Mouse (Mus musculus): Measurements from ENCODE around the gene Tbpl2. TPM values are rescaled to one million over a fixed set of nuclear protein-coding genes. Genes with fewer than 3 reads are reported as not detected.
A peak's percentile ranks its signal among the peaks of the same experiment; 100 is the strongest.

Gene Tbpl2
- not detected for total RNA-seq (2021)
- long read RNA-seq, experiment 1, result 0 reads
- long read RNA-seq, experiment 2, result 0 reads

- DNase-seq, result no peak
Measured at GRCm38 (mm10) chr2:24096495-24096894, at the start of gene Tbpl2. TSS of gene Tbpl2 (minus strand) at chr2:24096595.

- no peak for DNase-seq
Measured at GRCm38 (mm10) chr2:24134373-24134772, 38.0 kb upstream of the Tbpl2 start.

DNA sequence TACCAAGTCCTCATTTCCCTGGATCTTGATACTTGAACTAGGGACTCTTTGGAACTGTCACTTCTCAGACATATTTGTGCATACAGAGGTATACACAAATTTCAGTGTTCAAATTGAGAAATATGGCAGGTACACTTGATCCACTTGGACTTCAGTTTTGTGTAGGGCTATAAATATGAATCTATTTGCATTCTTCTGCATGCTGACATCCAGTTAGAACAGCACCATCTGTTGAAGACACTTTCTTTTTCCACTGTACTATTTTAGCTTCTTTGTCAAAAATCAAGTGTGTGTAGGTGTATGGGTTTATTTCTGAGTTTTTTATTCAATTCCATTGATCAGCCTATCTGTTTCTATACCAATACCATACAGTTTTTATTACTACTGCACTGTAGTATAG is 12.7 kb upstream of the Tbpl2 start:
- no peak for DNase-seq

- DNase-seq, result no peak
Measured at GRCm38 (mm10) chr2:24103619-24104289, 7.4 kb upstream of the Tbpl2 start.

GRCm38 (mm10) chr2:24090921-24091320 is 5.5 kb downstream of the Tbpl2 start:
- DNase-seq, result no peak

DNA sequence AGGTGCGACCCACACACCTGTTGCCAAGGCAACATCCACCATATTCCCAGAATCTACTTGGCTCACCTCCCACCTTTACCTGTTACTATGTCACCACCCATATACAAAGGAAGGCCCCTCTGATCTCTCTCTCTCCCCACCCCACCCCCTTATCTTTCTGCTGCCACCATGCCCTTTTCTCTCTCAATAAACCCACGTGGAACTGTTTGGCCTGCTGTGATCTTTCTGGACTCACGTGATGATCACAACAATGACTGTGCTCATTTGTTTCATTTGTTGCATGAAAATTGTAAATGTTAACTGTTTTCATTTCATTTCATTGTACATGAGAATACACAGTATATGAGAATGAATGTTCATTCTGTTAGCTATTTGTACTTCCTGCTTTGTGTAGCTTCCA is 45.9 kb downstream of the Tbpl2 start:
- no peak for DNase-seq

GRCm38 (mm10) chr2:24049344-24049990 is 46.9 kb downstream of the Tbpl2 start, which contains the start of gene Hnmt:
TSS of gene Hnmt (minus strand) at chr2:24049394.
- DNase-seq, result no peak

DNA sequence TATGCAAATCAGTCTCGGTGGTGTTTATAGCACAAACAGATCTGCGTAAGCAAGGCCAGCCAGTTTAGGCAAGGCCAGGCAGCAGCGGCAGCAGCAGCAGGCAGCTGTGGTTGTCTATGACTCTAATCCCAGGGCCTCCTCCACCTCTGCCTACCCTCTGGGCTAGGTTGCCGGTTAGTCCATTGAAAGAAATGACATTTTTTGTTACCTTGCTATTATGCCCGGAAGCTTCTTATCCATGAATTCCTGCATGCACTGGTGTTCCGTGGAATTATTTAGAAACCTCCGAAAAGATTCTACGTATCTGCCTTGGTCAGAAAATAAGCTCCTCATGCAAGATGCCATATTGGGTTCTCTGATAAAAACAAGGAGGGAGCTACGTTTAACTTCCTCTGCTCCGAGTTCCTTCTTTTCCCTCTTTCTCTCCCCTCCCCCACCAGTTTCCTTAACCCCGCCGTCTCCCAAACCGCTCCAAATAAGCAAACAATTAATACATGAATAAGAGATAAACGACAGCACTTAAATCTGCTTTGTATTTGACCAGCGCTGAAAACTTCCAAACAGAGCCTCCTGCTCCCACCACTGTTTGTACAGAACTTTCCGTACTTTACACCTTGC is 47.8 kb downstream of the Tbpl2 start:
- peak; percentile 58 for DNase-seq

GRCm38 (mm10) chr2:24047551-24048479 is 48.6 kb downstream of the Tbpl2 start:
- no peak for DNase-seq

- no peak for DNase-seq
Measured at GRCm38 (mm10) chr2:24042901-24043300, 53.5 kb downstream of the Tbpl2 start.

DNA sequence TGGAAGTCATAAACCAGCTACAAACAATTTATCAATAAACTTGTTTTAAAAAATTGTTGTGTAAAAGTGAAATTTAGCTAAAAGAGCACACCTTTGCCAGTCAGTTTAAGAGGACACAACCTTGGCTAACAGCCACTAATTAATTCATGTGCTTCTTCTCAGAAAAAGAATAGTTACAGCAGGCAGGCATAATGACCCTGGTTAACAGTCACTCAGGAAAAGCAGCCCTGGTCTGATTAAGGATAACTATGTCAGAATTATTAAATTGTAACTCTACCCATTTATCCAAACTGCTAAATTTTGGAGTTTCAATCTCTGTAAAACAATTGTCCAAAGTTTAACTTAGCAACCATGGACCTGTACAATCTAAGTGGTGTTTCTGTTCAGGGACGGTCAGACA is 55.9 kb downstream of the Tbpl2 start:
- DNase-seq, result no peak

Other genes starting within 250 kb of the Tbpl2 start
- gene Hnmt, start 47.2 kb downstream of the Tbpl2 start, total RNA-seq (2021), result 1 to 10 TPM; 4.1 to 5.6 TPM
- gene Il1f8, start 56.6 kb upstream of the Tbpl2 start, total RNA-seq (2021), result not detected
- not detected for gene Il1f9, start 89.9 kb upstream of the Tbpl2 start, total RNA-seq (2021)
- gene Il1f6, start 118.8 kb upstream of the Tbpl2 start, total RNA-seq (2021), result not detected
- gene Il1f5, start 180.4 kb upstream of the Tbpl2 start, total RNA-seq (2021), result not detected
- not detected for gene Il1f10, start 194.6 kb upstream of the Tbpl2 start, total RNA-seq (2021)
- gene Il1rn, start 240.3 kb upstream of the Tbpl2 start, total RNA-seq (2021), result not detected